8 mouse cellular contexts compared by ENCODE assay signal in the genomic region with DNA sequence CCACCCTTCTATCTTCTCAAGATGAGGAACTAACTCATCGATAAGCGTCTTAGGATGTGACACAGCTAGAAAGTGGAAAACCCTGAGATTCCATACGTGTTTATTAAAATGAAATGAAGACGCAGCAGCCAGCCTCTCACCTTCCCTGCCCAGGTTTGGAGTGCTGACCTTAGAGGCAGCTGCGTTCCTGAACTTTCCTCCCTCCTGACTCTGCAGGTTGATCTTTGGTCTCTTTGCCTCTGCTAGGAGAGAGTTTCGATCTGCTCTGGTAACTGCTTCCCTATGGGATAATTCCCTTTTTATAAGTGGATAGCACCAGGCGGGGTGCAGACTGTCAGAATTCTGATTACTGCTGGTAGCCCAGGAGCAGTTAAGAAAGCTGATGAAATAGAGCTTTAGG. TPM values are rescaled to one million over a fixed set of nuclear protein-coding genes. Genes with fewer than 3 reads are reported as not detected.
A peak's percentile ranks its signal among the peaks of the same experiment; 100 is the strongest.
DNase-seq lines count a peak whose midpoint lies in the region; ATAC-seq and TF ChIP-seq lines count a peak whose summit lies in the region.

No protein-coding gene starts in this region.

- ATAC-seq in forebrain, embryonic 16.5 days, result no peak

- peak overlapping the region; percentile 83 for H3K4me2 ChIP-seq in forebrain, embryonic 16.5 days (ENCODE audit: low read length)

- WGBS in forebrain, embryonic 16.5 days, result 91% methylated on average over 7 of the region's 7 CpGs
- 91% methylated on average over 7 of the region's 7 CpGs for WGBS in limb, embryonic 10.5 days
- WGBS in olfactory bulb, adult 2 months, result 85% methylated on average over 7 of the region's 7 CpGs

- no peaks in the 10 kb centered on the region for H3K36me3 ChIP-seq in forebrain, embryonic 16.5 days (ENCODE audit: control insufficient read depth, insufficient read depth)
- H3K36me3 ChIP-seq in limb, embryonic 10.5 days, result peaks cover 30% of the 10 kb centered on the region

- TF ChIP-seq POLR2A in olfactory bulb, adult 2 months (IDR thresholded peaks at IDR 0.05; ENCODE audit: insufficient read depth, low read depth, low read length), result no peak

- peaks cover 21% of the 10 kb centered on the region for H3K4me1 ChIP-seq in forebrain, embryonic 16.5 days (replicated peaks; ENCODE audit: control insufficient read depth, insufficient read depth, low read length)
- H3K4me1 ChIP-seq in limb, embryonic 10.5 days, result peaks cover 10% of the 10 kb centered on the region
- H3K4me1 ChIP-seq in olfactory bulb, adult 2 months (ENCODE audit: control insufficient read depth, insufficient read depth, low read length), result peaks cover 20% of the 10 kb centered on the region

- DNase-seq in left cerebral cortex, adult 2 months (ENCODE audit: extremely low spot score in 1 of 2, low spot score in 2 of 2), result no peak
- no peak for DNase-seq in left cerebral cortex, postnatal 14 days (ENCODE audit: low spot score in 2 of 2)
- DNase-seq in limb, embryonic 10.5 days (ENCODE audit: low spot score), result no peak
- DNase-seq in thymus, postnatal 25 days, result no peak
- no peak for DNase-seq in Muller cell, postnatal 12 days (ENCODE audit: inconsistent ontology term)
- DNase-seq in ovary, postnatal 14 days (ENCODE audit: low spot score), result no peak

- no peak overlapping the region for H3K27ac ChIP-seq in left cerebral cortex, adult 2 months
- H3K27ac ChIP-seq in forebrain, embryonic 16.5 days (ENCODE audit: low read length), result no peak overlapping the region
- H3K27ac ChIP-seq in limb, embryonic 10.5 days, result no peak overlapping the region
- H3K27ac ChIP-seq in olfactory bulb, adult 2 months (ENCODE audit: insufficient read depth, low read depth, low read length), result no peak overlapping the region

- intact Hi-C loops in left cerebral cortex, adult 2 months (cut with DNase I), result loop anchor here (10.0 kb wide), 1 partner anchor 364 kb away; no protein-coding TSS in a partner anchor
- intact Hi-C loops in left cerebral cortex, postnatal 14 days (cut with DNase I), result no loop called here

- H3K9ac ChIP-seq in forebrain, embryonic 16.5 days (replicated peaks; ENCODE audit: low read depth, low read length), result no peak overlapping the region

- no peaks in the 10 kb centered on the region for H3K9me3 ChIP-seq in forebrain, embryonic 16.5 days (ENCODE audit: control insufficient read depth, low read length)
- H3K9me3 ChIP-seq in limb, embryonic 10.5 days (replicated peaks), result no peaks in the 10 kb centered on the region

- TF ChIP-seq CTCF in left cerebral cortex, adult 2 months (IDR thresholded peaks at IDR 0.05), result no peak
- no peak for TF ChIP-seq CTCF in olfactory bulb, adult 2 months (IDR thresholded peaks at IDR 0.05; ENCODE audit: insufficient read depth, low read depth, low read length)

- peak overlapping the region; percentile 98 for H3K4me3 ChIP-seq in left cerebral cortex, adult 2 months
- peak overlapping the region; percentile 96; the same call in 1 of the 2 replicates for H3K4me3 ChIP-seq in forebrain, embryonic 16.5 days (replicated peaks; ENCODE audit: low read length)
- H3K4me3 ChIP-seq in limb, embryonic 10.5 days, result peak overlapping the region; percentile 90
- H3K4me3 ChIP-seq in olfactory bulb, adult 2 months (ENCODE audit: insufficient read depth, low read depth, low read length), result 0 out of 2 replicates have a peak overlapping the region, but pooled peaks have one; percentile 4

- no peaks in the 10 kb centered on the region for H3K27me3 ChIP-seq in forebrain, embryonic 16.5 days (replicated peaks; ENCODE audit: control insufficient read depth, insufficient read depth, low read length)
- no peaks in the 10 kb centered on the region for H3K27me3 ChIP-seq in limb, embryonic 10.5 days (ENCODE audit: low read depth, poor library complexity, severe bottlenecking)

RNA-seq across cellular contexts. Expression of a gene that starts 1.5 kb away (rescaled TPM):
- total RNA-seq in left cerebral cortex, adult 2 months (2021), result 10 to 100 TPM; 50.6 to 52.2 TPM
- total RNA-seq in left cerebral cortex, postnatal 14 days (2021), result 10 to 100 TPM; 46.3 to 50.6 TPM
- polyA plus RNA-seq in forebrain, embryonic 16.5 days (2015; fragmentation: Nextera tagmentation; extraction: Ambion mirVana), result 18.5 and 21.2 TPM in 2 replicates
- 25.8 and 28.2 TPM in 2 replicates for polyA plus RNA-seq in limb, embryonic 10.5 days (2016; fragmentation: Nextera tagmentation; extraction: Ambion mirVana)
- not detected in 2 replicates for polyA plus RNA-seq in olfactory bulb, adult 2 months (2012; ENCODE audit: insufficient read depth, insufficient read length, low replicate concordance, missing spikeins)

Comparison
In these comparisons a context has a peak if more than half of its experiments do, and no peak if none do; other contexts are left out.
1. H3K4me3 ChIP-seq: peak in every context shown above with its lines; median percentile 98 in left cerebral cortex, adult 2 months; 96 in forebrain, embryonic 16.5 days; 90 in limb, embryonic 10.5 days; 4 in olfactory bulb, adult 2 months.